Mouse (Mus musculus) forebrain, embryonic 13.5 days (tissue): ENCODE measurements around the gene Nenf. TPM values are rescaled to one million over a fixed set of nuclear protein-coding genes. Genes with fewer than 3 reads are reported as not detected.
A peak's percentile ranks its signal among the peaks of the same experiment; 100 is the strongest.

Experiments
- ATAC-seq: fragments of 200-750 bp; cut with Nextera tagmentation; 2 replicates; pipeline ENCODE4 v1.8.0; 2017
- H3K27ac ChIP-seq: fragments of 300-500 bp; sonication (generic); 2 replicates; pipeline ENCODE4 v1.5.1; 2015; ENCODE audit warnings: inconsistent platforms, mild to moderate bottlenecking, moderate library complexity
- H3K27me3 ChIP-seq: fragments of 300-500 bp; sonication (generic); 2 replicates; pipeline ENCODE4 v1.6.1; 2015; ENCODE audit warnings: mild to moderate bottlenecking, inconsistent platforms
- H3K36me3 ChIP-seq: fragments of 300-500 bp; sonication (generic); 2 replicates; pipeline ENCODE4 v1.6.1; 2015; ENCODE audit warnings: mild to moderate bottlenecking, inconsistent platforms; ENCODE audit not compliant: poor library complexity, severe bottlenecking
- H3K4me1 ChIP-seq: fragments of 300-500 bp; sonication (generic); 2 replicates; pipeline ENCODE4 v1.6.1; 2015; ENCODE audit warnings: inconsistent platforms
- H3K4me2 ChIP-seq: fragments of 300-500 bp; sonication (generic); 2 replicates; pipeline ENCODE4 v1.6.1; 2015; ENCODE audit warnings: inconsistent platforms, mild to moderate bottlenecking, moderate library complexity
- H3K4me3 ChIP-seq: fragments of 300-500 bp; sonication (generic); 2 replicates; pipeline ENCODE4 v1.5.1; 2015; ENCODE audit warnings: mild to moderate bottlenecking, inconsistent platforms
- H3K9ac ChIP-seq: fragments of 300-500 bp; sonication (generic); 2 replicates; pipeline ENCODE4 v1.6.1; 2015; ENCODE audit warnings: mild to moderate bottlenecking, inconsistent platforms
- H3K9me3 ChIP-seq: fragments of 300-500 bp; sonication (generic); replicated peaks from 2 replicates; pipeline ENCODE4 v1.6.1; 2016; ENCODE audit warnings: inconsistent platforms
- WGBS: fragments of 180-500 bp; shearing (Covaris S2); methylation state at CpG from one replicate; pipeline ENCODE4 v1.1.7; 2015; 5-methylcytosine and 5-hydroxymethylcytosine counted together
- polyA plus RNA-seq: library from polyadenylated mRNA; unstranded; fragments of >200 nt; fragmentation: Nextera tagmentation; extraction: Ambion mirVana; gene quantifications from 2 replicates; pipeline ENCODE4 v1.2.1, GENCODE M21; 2015

Nenf gene
- polyA plus RNA-seq, 1 experiment from 2014 or later: 69.3 TPM

DNA sequence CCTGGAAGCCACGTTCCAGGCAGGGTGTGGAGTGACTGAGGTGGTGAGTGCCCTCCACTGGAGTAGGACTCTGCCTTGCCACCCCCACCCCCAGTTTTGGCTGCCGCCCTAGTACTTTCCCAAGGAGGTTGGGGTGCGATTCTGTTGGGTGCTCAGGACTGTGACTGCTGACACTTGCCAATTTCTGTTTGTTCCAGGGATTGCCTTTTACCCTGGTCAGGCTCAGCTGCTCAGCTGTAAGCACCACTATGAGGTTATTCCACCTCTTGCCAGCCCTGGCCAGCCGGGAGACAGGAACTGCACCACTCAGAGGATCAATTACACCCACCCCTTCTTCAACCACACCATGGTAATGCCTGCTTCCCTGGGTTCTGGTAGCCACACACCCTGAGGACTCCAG is 22.5 kb upstream of the Nenf start:
- Histone ChIP-seq H3K4me2 (no peak overlapping the region), H3K27ac (no peak overlapping the region), H3K9ac (no peak overlapping the region), H3K27me3 (no peaks in the 10 kb centered on the region), H3K4me1 (no peaks in the 10 kb centered on the region), H3K4me3 (no peak overlapping the region), H3K9me3 (no peaks in the 10 kb centered on the region), H3K36me3 (peaks cover 86% of the 10 kb centered on the region)
- 97% methylated on average over 4 of the region's 4 CpGs for WGBS
- no peak for ATAC-seq

DNA sequence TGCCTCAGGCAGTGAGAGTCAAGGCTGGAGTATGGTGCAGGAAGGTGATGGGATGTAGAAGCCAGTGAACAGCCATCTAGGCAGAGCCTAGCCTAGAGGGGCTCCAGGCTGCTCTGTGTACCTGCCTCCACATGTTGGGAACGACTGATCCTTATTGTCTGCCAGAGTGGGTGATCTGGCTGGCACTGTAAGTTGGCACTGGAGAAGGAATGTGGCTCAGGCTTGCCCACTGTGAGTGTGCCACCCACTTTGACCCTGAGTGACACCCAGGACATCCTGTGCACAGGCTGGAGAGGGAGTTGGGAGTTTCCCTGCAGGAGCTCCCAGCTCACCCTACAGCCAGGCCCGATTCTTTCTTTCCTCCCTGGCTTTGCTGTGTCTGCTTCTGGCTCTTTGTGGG is 21.9 kb upstream of the Nenf start:
- no peaks in the 10 kb centered on the region for H3K27me3 ChIP-seq
- H3K9me3 ChIP-seq: no peaks in the 10 kb centered on the region
- H3K4me3 ChIP-seq: no peak overlapping the region
- H3K4me1 ChIP-seq: no peaks in the 10 kb centered on the region
- H3K27ac ChIP-seq: no peak overlapping the region
- H3K4me2 ChIP-seq: no peak overlapping the region
- ATAC-seq: no peak
- 94% methylated on average over 2 of the region's 2 CpGs for WGBS
- H3K9ac ChIP-seq: no peak overlapping the region
- peaks cover 82% of the 10 kb centered on the region for H3K36me3 ChIP-seq

- no peak for ATAC-seq
- H3K4me3 ChIP-seq: no peak overlapping the region
- 89% methylated on average over 5 of the region's 5 CpGs for WGBS
- no peak overlapping the region for H3K27ac ChIP-seq
- no peak overlapping the region for H3K9ac ChIP-seq
- H3K9me3 ChIP-seq: no peaks in the 10 kb centered on the region
- H3K36me3 ChIP-seq: peaks cover 75% of the 10 kb centered on the region
- no peaks in the 10 kb centered on the region for H3K27me3 ChIP-seq
- no peak overlapping the region for H3K4me2 ChIP-seq
- no peaks in the 10 kb centered on the region for H3K4me1 ChIP-seq
These were observed 16.5 kb upstream of the Nenf start for GRCm38 (mm10) chr1:191334500-191334899.

- Histone ChIP-seq H3K27ac (no peak overlapping the region), H3K4me3 (no peak overlapping the region), H3K4me1 (peaks cover 28% of the 10 kb centered on the region), H3K9me3 (no peaks in the 10 kb centered on the region), H3K36me3 (peaks cover 48% of the 10 kb centered on the region), H3K9ac (no peak overlapping the region), H3K27me3 (no peaks in the 10 kb centered on the region), H3K4me2 (no peak overlapping the region)
- ATAC-seq: no peak
- 82% methylated on average over 4 of the region's 4 CpGs for WGBS
These were observed 12.4 kb upstream of the Nenf start for GRCm38 (mm10) chr1:191330356-191330755.

GRCm38 (mm10) chr1:191328019-191328441 is 10.0 kb upstream of the Nenf start:
- peaks cover 28% of the 10 kb centered on the region for H3K36me3 ChIP-seq
- H3K27ac ChIP-seq: no peak overlapping the region
- no peaks in the 10 kb centered on the region for H3K9me3 ChIP-seq
- 0 out of 2 replicates have a peak overlapping the region, but pooled peaks have one; percentile 0 for H3K4me3 ChIP-seq
- H3K4me1 ChIP-seq: peaks cover 28% of the 10 kb centered on the region
- H3K27me3 ChIP-seq: peaks cover 3% of the 10 kb centered on the region; the same call in 1 of the 2 replicates
- WGBS: 78% methylated on average over 8 of the region's 8 CpGs
- H3K9ac ChIP-seq: peak overlapping the region; percentile 27; the same call in 1 of the 2 replicates
- ATAC-seq: no peak
- H3K4me2 ChIP-seq: peak overlapping the region; percentile 88

DNA sequence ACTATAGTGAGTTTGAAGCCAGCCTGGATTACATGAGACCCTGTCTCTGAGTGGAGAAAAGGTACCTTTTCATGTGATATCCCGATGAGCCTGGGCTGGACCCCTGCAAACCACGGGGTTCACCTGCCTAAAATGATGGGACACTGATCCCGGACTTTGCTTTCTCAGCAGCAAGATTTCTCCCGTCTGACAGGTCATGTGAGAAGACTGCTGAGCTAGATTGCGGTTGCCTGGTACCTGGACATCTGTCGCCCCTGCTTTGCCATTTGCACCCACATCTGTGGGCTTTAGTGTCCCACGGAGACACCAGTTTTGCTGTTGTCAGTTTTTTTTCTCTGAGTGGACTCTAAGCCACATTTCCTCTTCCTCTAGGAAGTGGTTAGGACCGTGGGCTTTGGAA is 9.3 kb upstream of the Nenf start:
- Histone ChIP-seq H3K4me1 (peaks cover 28% of the 10 kb centered on the region), H3K9ac (peak overlapping the region; percentile 88), H3K27ac (no peak overlapping the region), H3K4me3 (peak overlapping the region; percentile 87), H3K27me3 (peaks cover 3% of the 10 kb centered on the region; the same call in 1 of the 2 replicates), H3K36me3 (peaks cover 21% of the 10 kb centered on the region), H3K9me3 (no peaks in the 10 kb centered on the region), H3K4me2 (peak overlapping the region; percentile 88)
- WGBS: 83% methylated on average over 8 of the region's 8 CpGs
- no peak for ATAC-seq

GRCm38 (mm10) chr1:191326233-191326882 is 8.4 kb upstream of the Nenf start:
- WGBS: under 1% methylated on average over 35 of the region's 35 CpGs
- peak overlapping the region; percentile 87 for H3K4me3 ChIP-seq
- H3K9me3 ChIP-seq: no peaks in the 10 kb centered on the region
- H3K4me2 ChIP-seq: peak overlapping the region; percentile 88
- H3K9ac ChIP-seq: peak overlapping the region; percentile 88
- H3K27ac ChIP-seq: peak overlapping the region; percentile 79
- H3K4me1 ChIP-seq: peaks cover 28% of the 10 kb centered on the region
- H3K27me3 ChIP-seq: peaks cover 3% of the 10 kb centered on the region; the same call in 1 of the 2 replicates
- peak; percentile 71 for ATAC-seq
- H3K36me3 ChIP-seq: peaks cover 12% of the 10 kb centered on the region

DNA sequence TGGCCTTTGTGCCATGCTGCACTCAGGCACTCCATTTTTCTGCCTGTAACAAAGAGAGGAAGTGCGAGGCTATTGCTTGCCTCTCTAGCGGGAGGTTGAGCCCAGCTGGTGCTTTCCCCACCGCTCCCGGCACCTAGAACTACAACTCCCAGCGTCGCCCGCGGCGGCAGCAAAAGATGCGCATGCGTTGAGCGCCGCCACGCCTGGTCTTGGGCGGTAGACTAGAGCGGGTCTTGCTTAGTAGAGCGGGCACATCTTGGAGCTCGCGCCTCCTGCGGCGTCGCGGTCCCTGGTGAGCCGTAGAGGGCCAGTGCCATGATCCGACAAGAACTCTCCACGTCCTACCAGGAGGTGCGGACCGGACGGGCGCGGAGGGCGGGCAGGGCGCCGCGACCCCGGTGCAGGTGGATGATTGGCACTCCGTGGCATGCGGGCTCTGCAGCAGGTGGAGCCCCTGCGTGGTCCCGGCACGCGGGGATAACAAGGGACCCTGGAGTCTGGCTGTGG is 7.8 kb upstream of the Nenf start, which contains the start of gene Tmem206:
Gene Tmem206, plus strand, starts transcription at position 187 of the 507 bp plus-strand sequence.
- H3K4me1 ChIP-seq: peaks cover 28% of the 10 kb centered on the region
- H3K4me3 ChIP-seq: peak within 1 kb of the TSS; percentile 87
- no peaks in the 10 kb centered on the region for H3K9me3 ChIP-seq
- H3K36me3 ChIP-seq: peaks cover 6% of the 10 kb centered on the region; the same call in 1 of the 2 replicates
- peak within 1 kb of the TSS; percentile 79 for H3K27ac ChIP-seq
- under 1% methylated on average over 41 of the region's 42 CpGs for WGBS
- H3K27me3 ChIP-seq: peaks cover 3% of the 10 kb centered on the region; the same call in 1 of the 2 replicates
- peak; percentile 97 for ATAC-seq
- H3K4me2 ChIP-seq: peak within 1 kb of the TSS; percentile 88
- H3K9ac ChIP-seq: peak within 1 kb of the TSS; percentile 88

DNA sequence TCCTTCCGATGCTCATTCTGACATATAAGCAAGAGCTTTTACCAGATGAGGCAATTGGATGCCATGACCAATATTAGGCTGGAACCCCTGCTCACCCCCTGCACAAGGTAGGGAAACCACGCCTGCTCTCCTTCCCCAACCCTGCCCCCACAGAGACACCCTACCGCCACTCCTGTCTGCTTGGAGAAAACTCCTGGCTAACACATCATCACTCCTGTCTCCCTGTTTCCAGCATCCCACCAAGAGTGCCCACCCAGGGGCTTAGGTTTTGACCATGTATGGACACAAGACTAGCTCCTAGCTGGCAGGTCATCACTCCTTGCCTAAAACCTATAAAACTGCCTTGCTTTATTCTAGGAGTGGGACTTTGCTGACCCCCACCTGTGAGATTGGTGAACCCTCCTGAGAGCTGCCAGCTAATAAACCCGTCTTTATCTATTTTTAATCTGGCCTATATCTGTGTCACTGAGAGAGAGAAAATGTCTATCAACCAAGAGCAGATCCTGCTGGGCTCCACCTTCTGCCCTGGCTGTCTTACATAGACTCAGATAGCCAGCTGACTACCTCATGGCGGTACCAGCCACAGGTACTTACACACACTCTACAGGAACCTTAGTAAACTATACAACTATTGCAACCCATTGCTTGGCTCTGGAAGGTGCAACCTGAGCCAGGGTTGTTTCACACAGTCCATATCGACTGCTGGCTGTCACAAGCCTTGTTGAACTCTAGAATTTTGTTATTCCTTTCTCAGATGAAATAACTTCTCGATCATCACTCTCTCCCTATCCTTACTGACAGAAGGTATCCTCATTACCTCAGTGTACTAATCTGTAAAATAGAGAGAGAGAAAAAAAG is 7.0 kb upstream of the Nenf start:
- peak overlapping the region; percentile 79 for H3K27ac ChIP-seq
- peaks cover 6% of the 10 kb centered on the region; the same call in 1 of the 2 replicates for H3K27me3 ChIP-seq
- peak overlapping the region; percentile 43 for H3K9ac ChIP-seq
- H3K4me2 ChIP-seq: peak overlapping the region; percentile 88
- H3K4me3 ChIP-seq: no peak overlapping the region
- H3K36me3 ChIP-seq: peaks cover 5% of the 10 kb centered on the region; the same call in 1 of the 2 replicates
- no peaks in the 10 kb centered on the region for H3K9me3 ChIP-seq
- peak; percentile 20; the same call in 1 of the 2 replicates for ATAC-seq
- 85% methylated on average over 7 of the region's 7 CpGs for WGBS
- peaks cover 28% of the 10 kb centered on the region for H3K4me1 ChIP-seq

- ATAC-seq: no peak
- Histone ChIP-seq H3K9ac (no peak overlapping the region), H3K4me3 (no peak overlapping the region), H3K4me1 (peaks cover 22% of the 10 kb centered on the region), H3K36me3 (no peaks in the 10 kb centered on the region), H3K9me3 (no peaks in the 10 kb centered on the region), H3K4me2 (no peak overlapping the region), H3K27ac (no peak overlapping the region), H3K27me3 (peaks cover 6% of the 10 kb centered on the region; the same call in 1 of the 2 replicates)
- WGBS: 88% methylated on average over 3 of the region's 3 CpGs
These were observed 5.4 kb upstream of the Nenf start for GRCm38 (mm10) chr1:191323381-191323780.

DNA sequence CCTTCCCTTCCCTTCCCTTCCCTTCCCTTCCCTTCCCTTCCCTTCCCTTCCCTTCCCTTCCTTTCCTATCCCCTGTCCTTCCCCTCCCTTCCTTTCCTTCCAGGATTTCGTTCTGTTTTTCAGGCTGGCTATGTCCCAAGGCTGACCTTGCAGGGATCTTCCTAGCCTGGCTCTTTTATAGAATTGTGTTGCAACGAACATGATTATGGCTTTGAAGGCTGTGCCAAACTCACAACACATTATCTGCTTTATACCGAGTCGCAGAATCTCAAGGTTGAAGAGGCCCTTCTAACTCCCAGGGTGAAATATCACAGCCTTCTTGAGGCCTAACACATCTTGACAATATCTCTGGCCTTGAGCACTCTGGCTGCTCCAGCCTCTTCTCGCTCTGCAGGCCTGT is 692 bp upstream of the Nenf start:
- Histone ChIP-seq H3K27ac (no peak overlapping the region), H3K4me3 (no peak overlapping the region), H3K4me1 (peaks cover 8% of the 10 kb centered on the region), H3K9ac (no peak overlapping the region), H3K36me3 (no peaks in the 10 kb centered on the region), H3K4me2 (no peak overlapping the region), H3K9me3 (no peaks in the 10 kb centered on the region), H3K27me3 (0 out of 2 replicates have a peak, but pooled peaks cover 7% of the 10 kb centered on the region)
- ATAC-seq: no peak
- WGBS: 76% methylated on average over 4 of the region's 5 CpGs

DNA sequence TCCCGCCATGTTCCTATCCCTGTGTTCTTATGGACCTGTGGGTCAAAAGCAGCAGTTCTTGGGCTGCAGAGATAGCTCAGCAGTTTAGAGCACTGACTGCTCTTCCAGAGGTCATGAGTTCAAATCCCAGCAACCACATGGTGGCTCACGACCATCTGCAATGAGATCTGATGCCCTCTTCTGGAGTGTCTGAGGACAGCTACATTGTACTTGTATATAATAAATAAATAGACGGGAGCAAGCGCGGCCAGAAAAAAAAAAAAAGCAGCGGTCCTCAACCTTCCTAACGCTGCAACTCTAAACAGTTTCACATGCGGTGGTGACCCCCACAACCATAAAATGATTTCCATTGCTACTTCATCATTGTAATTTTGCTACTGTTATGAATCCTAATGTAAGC is 1.2 kb downstream of the Nenf start:
- H3K4me3 ChIP-seq: no peak overlapping the region
- no peaks in the 10 kb centered on the region for H3K9me3 ChIP-seq
- no peak overlapping the region for H3K9ac ChIP-seq
- H3K27me3 ChIP-seq: 0 out of 2 replicates have a peak, but pooled peaks cover 7% of the 10 kb centered on the region
- H3K4me2 ChIP-seq: peak overlapping the region; percentile 82
- peaks cover 12% of the 10 kb centered on the region for H3K4me1 ChIP-seq
- H3K27ac ChIP-seq: no peak overlapping the region
- 88% methylated on average over 8 of the region's 8 CpGs for WGBS
- no peaks in the 10 kb centered on the region for H3K36me3 ChIP-seq
- ATAC-seq: no peak
